Mouse (Mus musculus): ENCODE data around the gene Rnf138rt1.
A peak's percentile ranks its signal among the peaks of the same experiment; 100 is the strongest.

The Rnf138rt1 gene

GRCm38 (mm10) chrX:163760617-163761434 lies at the start of gene Rnf138rt1:
Rnf138rt1 (minus strand) TSS chrX:163761329.
- peak; percentile 4 to 47 for DNase-seq

- peak in 1 of 2 experiments; percentile 2 for DNase-seq
Observed at GRCm38 (mm10) chrX:163807270-163807669, 46.1 kb upstream of the Rnf138rt1 start.

GRCm38 (mm10) chrX:163766290-163766689 lies 5.2 kb upstream of the Rnf138rt1 start:
- DNase-seq: no peak

- DNase-seq: no peak
Observed at GRCm38 (mm10) chrX:163761435-163761828, 303 bp upstream of the Rnf138rt1 start.

- no peak for DNase-seq
Observed at GRCm38 (mm10) chrX:163745996-163746395, 15.1 kb downstream of the Rnf138rt1 start.

- DNase-seq: no peak
Observed at GRCm38 (mm10) chrX:163743896-163744295, 17.2 kb downstream of the Rnf138rt1 start.

- no peak for DNase-seq
Observed at GRCm38 (mm10) chrX:163738904-163739303, 22.2 kb downstream of the Rnf138rt1 start.

GRCm38 (mm10) chrX:163734145-163734544 lies 27.0 kb downstream of the Rnf138rt1 start:
- DNase-seq: no peak

- DNase-seq: no peak
Observed at GRCm38 (mm10) chrX:163723630-163724029, 37.5 kb downstream of the Rnf138rt1 start.

- no peak for DNase-seq
Observed at GRCm38 (mm10) chrX:163722785-163723577, 38.1 kb downstream of the Rnf138rt1 start.

GRCm38 (mm10) chrX:163720597-163720996 lies 40.5 kb downstream of the Rnf138rt1 start:
- no peak for DNase-seq

Measured in kidney, postnatal 36 days (tissue).